Mouse (Mus musculus) olfactory bulb, adult 2 months (tissue): ENCODE measurements around the gene Cept1. TPM values are rescaled to one million over a fixed set of nuclear protein-coding genes. Genes with fewer than 3 reads are reported as not detected.

Source experiments
- H3K27ac ChIP-seq: fragments of 200-500 bp; 2 replicates; pipeline ENCODE4 v1.5.1; 2012; ENCODE audit warnings: low read depth, low read length; ENCODE audit not compliant: insufficient read depth
- H3K4me1 ChIP-seq: fragments of 200-500 bp; 2 replicates; pipeline ENCODE4 v1.6.1; 2012; ENCODE audit warnings: low read length; ENCODE audit not compliant: control insufficient read depth, insufficient read depth
- H3K4me3 ChIP-seq: fragments of 200-500 bp; 2 replicates; pipeline ENCODE4 v1.5.1; 2012; ENCODE audit warnings: mild to moderate bottlenecking, low read depth, low read length, moderate library complexity; ENCODE audit not compliant: insufficient read depth
- CTCF ChIP-seq: fragments of 200-500 bp; IDR thresholded peaks from 2 replicates; pipeline ENCODE4 v1.5.1; 2012; ENCODE audit warnings: low read depth, mild to moderate bottlenecking, low read length, moderate library complexity; ENCODE audit not compliant: insufficient read depth
- POLR2A ChIP-seq: fragments of 200-500 bp; IDR thresholded peaks from 2 replicates; pipeline ENCODE4 v1.6.1; 2012; ENCODE audit warnings: mild to moderate bottlenecking, low read depth, low read length, moderate library complexity; ENCODE audit not compliant: insufficient read depth
- WGBS: fragments of 180-500 bp; shearing (Covaris S2); methylation state at CpG from one replicate; pipeline ENCODE4 v1.1.7; 2018; 5-methylcytosine and 5-hydroxymethylcytosine counted together
- polyA plus RNA-seq: library from polyadenylated mRNA; stranded (reverse); fragments of >200 nt; gene quantifications from 2 replicates; pipeline ENCODE4 v1.2.4, GENCODE M21; 2012; ENCODE audit warnings: low replicate concordance; ENCODE audit not compliant: missing spikeins, insufficient read depth, insufficient read length

Cept1 gene
- polyA plus RNA-seq, 1 experiment = not detected

- no peak overlapping the region for H3K4me3 ChIP-seq
- no peak overlapping the region for H3K27ac ChIP-seq
- H3K4me1 ChIP-seq = no peaks in the 10 kb centered on the region
- 67% methylated on average over 3 of the region's 3 CpGs for WGBS
- no peak for TF ChIP-seq POLR2A
Measured at GRCm38 (mm10) chr3:106496996-106497395, 50.6 kb downstream of the Cept1 start.

DNA sequence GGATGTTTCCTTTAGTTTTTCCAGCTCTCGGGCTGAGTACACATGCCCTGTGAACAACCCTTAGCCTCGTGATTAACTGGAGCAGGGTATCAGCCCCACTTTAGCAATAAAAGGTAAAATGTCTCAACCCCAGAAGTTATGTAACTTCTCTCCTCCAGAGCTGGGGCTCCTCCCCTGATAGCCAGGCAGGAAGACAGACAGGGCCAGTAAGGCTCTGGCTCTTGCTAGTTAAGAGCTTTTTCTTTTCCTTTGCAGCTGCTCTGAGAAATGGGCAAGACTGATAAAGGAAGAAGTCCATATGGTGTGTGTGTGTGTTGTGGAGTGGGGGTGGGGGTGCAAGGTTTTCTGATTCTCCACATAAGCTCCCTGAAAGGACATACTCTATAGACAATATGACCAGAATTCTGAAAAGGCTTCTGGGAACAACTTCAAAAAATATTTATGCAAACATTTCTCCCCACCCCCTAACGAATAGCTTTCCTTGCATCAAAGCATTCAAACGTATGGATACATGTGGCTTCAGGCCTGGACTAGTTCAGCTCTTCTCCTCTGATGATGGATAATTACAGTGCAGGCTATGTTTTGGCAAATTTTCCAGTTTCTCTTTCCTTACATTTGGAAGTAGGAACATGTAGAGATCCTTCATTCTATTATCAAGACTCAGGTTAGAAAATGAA lies 51.4 kb downstream of the Cept1 start:
- Histone ChIP-seq H3K4me1 (no peaks in the 10 kb centered on the region), H3K27ac (no peak overlapping the region), H3K4me3 (no peak overlapping the region)
- WGBS = 47% methylated on average over 4 of the region's 4 CpGs
- TF ChIP-seq CTCF (no peak), POLR2A (no peak)

DNA sequence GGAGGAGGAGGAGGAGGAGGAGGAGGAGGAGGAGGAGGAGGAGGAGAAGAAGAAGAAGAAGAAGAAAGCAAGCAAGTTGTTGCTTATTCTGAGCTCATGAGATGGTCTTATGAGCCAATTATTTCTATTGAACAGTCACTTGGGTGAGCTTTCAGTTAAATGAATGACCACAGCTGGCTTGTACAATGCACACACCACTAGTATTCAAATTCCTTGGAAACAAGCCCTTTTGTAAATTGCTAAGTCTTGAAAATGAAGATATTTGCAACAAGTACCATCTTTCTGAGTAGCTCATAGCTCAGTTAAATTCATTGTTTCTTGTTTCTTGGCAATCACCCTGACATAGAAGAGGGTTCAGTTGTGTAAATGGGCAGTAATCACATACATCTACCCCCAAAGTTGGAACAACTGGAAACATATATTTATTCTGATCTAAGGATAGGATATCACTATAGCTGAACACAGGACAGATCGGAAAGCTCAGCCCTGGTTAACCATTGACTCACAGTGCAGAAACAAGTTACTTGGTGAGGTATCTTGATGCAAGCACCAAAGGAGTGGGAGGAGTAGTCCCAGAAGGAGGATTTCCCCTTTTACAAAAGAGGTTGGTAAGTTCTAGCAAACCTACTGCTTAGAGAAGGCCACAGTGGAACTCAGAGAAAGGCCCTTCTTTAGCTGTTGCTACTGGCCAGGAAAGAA lies 52.1 kb downstream of the Cept1 start:
- Histone ChIP-seq H3K4me3 (no peak overlapping the region), H3K4me1 (no peaks in the 10 kb centered on the region), H3K27ac (no peak overlapping the region)
- WGBS = 92% methylated on average over 1 of the region's 1 CpGs
- TF ChIP-seq CTCF = no peak
- no peak for TF ChIP-seq POLR2A

DNA sequence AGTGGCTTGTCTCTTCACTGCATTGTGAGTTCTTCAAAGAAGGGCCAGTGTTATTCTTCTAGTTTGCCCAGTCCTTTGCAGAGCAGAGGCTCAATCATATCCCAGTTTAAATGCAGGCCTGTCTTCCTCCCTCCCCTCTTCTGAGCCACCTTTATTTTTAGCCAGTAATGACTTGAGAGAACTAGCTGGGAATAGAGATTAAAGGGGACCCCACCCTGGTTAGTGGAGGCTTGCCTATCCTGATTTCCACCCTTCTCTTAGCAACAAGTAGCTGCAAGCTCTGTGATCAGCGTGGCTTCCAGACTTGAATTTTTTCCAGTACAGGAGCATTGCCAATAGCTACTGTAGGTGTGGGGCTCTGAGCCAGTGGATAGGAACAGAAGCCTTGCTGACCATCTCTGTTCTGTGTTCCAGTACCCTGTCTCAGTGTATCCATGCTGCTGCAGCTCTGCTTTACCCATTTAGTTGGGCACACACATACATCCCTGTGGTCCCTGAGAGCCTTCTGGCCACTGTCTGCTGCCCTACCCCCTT lies 53.1 kb downstream of the Cept1 start:
- H3K4me1 ChIP-seq = no peaks in the 10 kb centered on the region
- H3K27ac ChIP-seq = no peak overlapping the region
- WGBS = 42% methylated on average over 1 of the region's 1 CpGs
- TF ChIP-seq POLR2A (no peak), CTCF (no peak)
- no peak overlapping the region for H3K4me3 ChIP-seq

GRCm38 (mm10) chr3:106493882-106494281 lies 53.7 kb downstream of the Cept1 start:
- H3K4me3 ChIP-seq = no peak overlapping the region
- no peaks in the 10 kb centered on the region for H3K4me1 ChIP-seq
- WGBS = 78% methylated on average over 3 of the region's 3 CpGs
- TF ChIP-seq POLR2A (no peak), CTCF (no peak)
- no peak overlapping the region for H3K27ac ChIP-seq

DNA sequence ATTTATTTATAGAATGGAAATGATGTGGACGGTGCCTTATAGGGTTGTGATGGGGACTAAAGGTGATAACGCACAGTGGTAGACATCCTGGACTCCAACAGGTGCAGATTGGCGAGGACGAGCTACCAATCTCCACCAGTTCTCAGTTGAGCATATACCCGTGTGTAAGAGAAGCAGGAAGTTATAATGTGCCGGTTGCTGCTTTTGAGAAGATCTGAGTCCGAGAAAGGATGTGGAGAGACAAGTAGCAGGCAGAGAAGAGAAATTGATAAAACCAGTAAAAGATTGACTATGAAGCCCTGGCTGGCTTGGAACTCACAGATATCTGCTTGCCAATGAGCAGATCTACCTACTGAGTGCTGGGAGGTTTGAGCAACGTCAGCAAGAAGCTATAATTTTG lies 54.4 kb downstream of the Cept1 start:
- Histone ChIP-seq H3K4me3 (no peak overlapping the region), H3K27ac (no peak overlapping the region), H3K4me1 (no peaks in the 10 kb centered on the region)
- 91% methylated on average over 8 of the region's 8 CpGs for WGBS
- TF ChIP-seq CTCF (no peak), POLR2A (no peak)

- H3K27ac ChIP-seq = no peak overlapping the region
- WGBS = 97% methylated on average over 1 of the region's 1 CpGs
- no peak for TF ChIP-seq POLR2A
- TF ChIP-seq CTCF = no peak
- no peak overlapping the region for H3K4me3 ChIP-seq
- H3K4me1 ChIP-seq = no peaks in the 10 kb centered on the region
Measured at GRCm38 (mm10) chr3:106492723-106493122, 54.9 kb downstream of the Cept1 start.

GRCm38 (mm10) chr3:106490239-106490638 lies 57.4 kb downstream of the Cept1 start:
- no peaks in the 10 kb centered on the region for H3K4me1 ChIP-seq
- no peak overlapping the region for H3K4me3 ChIP-seq
- H3K27ac ChIP-seq = no peak overlapping the region
- no peak for TF ChIP-seq CTCF
- no peak for TF ChIP-seq POLR2A
- WGBS = 85% methylated on average over 4 of the region's 4 CpGs

DNA sequence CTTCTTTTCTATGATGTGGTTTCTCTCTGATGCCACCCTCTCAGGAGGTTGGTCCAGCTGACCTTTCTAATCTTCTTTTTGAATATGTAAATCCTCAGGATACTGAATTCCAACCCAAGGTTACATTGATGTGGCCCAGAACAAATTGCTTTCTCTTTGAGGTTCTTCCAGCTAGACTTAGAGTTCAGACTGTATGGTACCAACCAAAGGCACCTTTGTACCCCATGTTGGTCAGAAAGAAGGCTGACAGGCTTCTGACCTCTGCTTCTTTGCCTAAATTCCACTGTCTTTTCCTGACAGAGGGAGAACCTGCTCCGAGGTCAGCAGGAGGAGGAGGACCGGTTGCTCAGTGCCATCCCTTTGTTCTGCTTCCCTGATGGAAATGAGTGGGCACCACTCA lies 60.1 kb downstream of the Cept1 start:
- TF ChIP-seq CTCF (no peak), POLR2A (no peak)
- Histone ChIP-seq H3K4me3 (no peak overlapping the region), H3K27ac (no peak overlapping the region), H3K4me1 (peaks cover 4% of the 10 kb centered on the region; the same call in 1 of the 2 replicates)
- WGBS = 91% methylated on average over 2 of the region's 2 CpGs
